Mouse (Mus musculus) erythroid progenitor cell, adult 5-6 weeks (primary cell): ENCODE measurements around the gene Btg2. TPM values are rescaled to one million over a fixed set of nuclear protein-coding genes. Genes with fewer than 3 reads are reported as not detected.

Experiments used
- ATAC-seq: replicated peaks from 2 replicates; pipeline ENCODE4 v1.8.0; 2016; ENCODE audit warnings: moderate number of reproducible peaks, mild to moderate bottlenecking, moderate TSS enrichment, inconsistent platforms; ENCODE audit not compliant: poor library complexity, low FRiP score, severe bottlenecking
- total RNA-seq, 2 experiments: library from RNA; stranded (forward) in 1 of 2; stranded (reverse) in 1 of 2; fragments of 150-400 nt in 1 of 2; fragments of 186-747, 209-891 nt in 1 of 2; gene quantifications; 2 replicates each; pipeline versions ENCODE4 v1.2.3 to v1.2.4; 2015 to 2017; ENCODE audit warnings: low replicate concordance in 2 of 2

Btg2 gene
- 156 and 184 TPM in 2 replicates for total RNA-seq (2015; ENCODE audit: low replicate concordance)
- total RNA-seq (2017; ENCODE audit: low replicate concordance) = 261 and 289 TPM in 2 replicates

GRCm38 (mm10) chr1:134078802-134079476 is at the start of gene Btg2:
Gene Btg2 (minus strand): TSS chr1:134079120.
- peak; percentile 67 for ATAC-seq

GRCm38 (mm10) chr1:134122195-134122594 is 43.3 kb upstream of the Btg2 start:
- ATAC-seq = peak; percentile 72; the same call in 1 of the 2 replicates

- peak; percentile 80 for ATAC-seq
Observed at GRCm38 (mm10) chr1:134120179-134120578, 41.3 kb upstream of the Btg2 start.

- no peak for ATAC-seq
Observed at GRCm38 (mm10) chr1:134117110-134117509, 38.2 kb upstream of the Btg2 start.

- ATAC-seq = no peak
Observed at GRCm38 (mm10) chr1:134115424-134115823, 36.5 kb upstream of the Btg2 start.

GRCm38 (mm10) chr1:134114730-134115129 is 35.8 kb upstream of the Btg2 start:
- no peak for ATAC-seq

GRCm38 (mm10) chr1:134114018-134114417 is 35.1 kb upstream of the Btg2 start:
- ATAC-seq = no peak

- no peak for ATAC-seq
Observed at GRCm38 (mm10) chr1:134113560-134113959, 34.6 kb upstream of the Btg2 start.

- peak; percentile 74 for ATAC-seq
Observed at GRCm38 (mm10) chr1:134110979-134111378, 32.1 kb upstream of the Btg2 start, which contains the start of gene Chit1. Gene Chit1 (plus strand): TSS chr1:134111242.

GRCm38 (mm10) chr1:134110449-134110848 is 31.5 kb upstream of the Btg2 start:
- no peak for ATAC-seq

GRCm38 (mm10) chr1:134110015-134110414 is 31.1 kb upstream of the Btg2 start:
- peak; percentile 55; the same call in 1 of the 2 replicates for ATAC-seq

- no peak for ATAC-seq
Observed at GRCm38 (mm10) chr1:134107777-134108176, 28.9 kb upstream of the Btg2 start.

GRCm38 (mm10) chr1:134106719-134107118 is 27.8 kb upstream of the Btg2 start:
- peak; percentile 83 for ATAC-seq

- ATAC-seq = no peak
Observed at GRCm38 (mm10) chr1:134105764-134106430, 27.0 kb upstream of the Btg2 start.

- no peak for ATAC-seq
Observed at GRCm38 (mm10) chr1:134105043-134105763, 26.3 kb upstream of the Btg2 start.

GRCm38 (mm10) chr1:134103861-134104260 is 24.9 kb upstream of the Btg2 start:
- no peak for ATAC-seq

- no peak for ATAC-seq
Observed at GRCm38 (mm10) chr1:134101593-134101992, 22.7 kb upstream of the Btg2 start.

- ATAC-seq = no peak
Observed at GRCm38 (mm10) chr1:134100928-134101327, 22.0 kb upstream of the Btg2 start.

- no peak for ATAC-seq
Observed at GRCm38 (mm10) chr1:134100401-134100800, 21.5 kb upstream of the Btg2 start.

- peak; percentile 52 for ATAC-seq
Observed at GRCm38 (mm10) chr1:134099516-134100235, 20.8 kb upstream of the Btg2 start.
